ENCODE assay signal across 8 mouse cellular contexts in genomic region chr15:25886581-25887011, GRCm38 (mm10). TPM values are rescaled to one million over a fixed set of nuclear protein-coding genes. Genes with fewer than 3 reads are reported as not detected.
DNase-seq lines count a peak whose midpoint lies in the region.

No protein-coding gene starts in this region.

- intact Hi-C loops in left cerebral cortex, postnatal 25 days (cut with DNase I): no loop called here

- peak; percentile 62 for DNase-seq in adrenal gland, postnatal 14 days
- DNase-seq in adrenal gland, adult (ENCODE audit: inconsistent age in 2 of 2, low spot score in 1 of 2): no peak
- DNase-seq in urinary bladder, postnatal 14 days (ENCODE audit: low spot score): peak; percentile 53
- no peak for DNase-seq in urinary bladder, adult 2 months (ENCODE audit: low spot score)
- peak; percentile 52 to 63 for DNase-seq in left cerebral cortex, postnatal 25 days (ENCODE audit: low spot score in 2 of 2)
- DNase-seq in skeletal muscle tissue, adult 2 months (ENCODE audit: low read depth, low spot score): peak; percentile 63
- DNase-seq in spleen, adult 12 weeks (ENCODE audit: low spot score): no peak
- no peak for DNase-seq in MN1 (ENCODE audit: low spot score)

RNA-seq across cellular contexts. Expression of gene Retreg1, which starts 43.6 kb away (rescaled TPM):
- 24.3 and 26.7 TPM in 2 replicates for total RNA-seq in adrenal gland, postnatal 14 days (2021)
- polyA plus RNA-seq in urinary bladder, adult 2 months (2012; rRNA removed): 12.3 and 13.6 TPM in 2 replicates
- total RNA-seq in left cerebral cortex, postnatal 25 days (2021): 10 to 100 TPM; 34.1 to 34.3 TPM

Comparison
In these comparisons a context has a peak if more than half of its experiments do, and no peak if none do; other contexts are left out.
1. DNase-seq: peak in adrenal gland, postnatal 14 days (single experiment), urinary bladder, postnatal 14 days (single experiment), left cerebral cortex, postnatal 25 days (2 of 2) and skeletal muscle tissue, adult 2 months (single experiment); none in adrenal gland, adult (0 of 2), urinary bladder, adult 2 months (single experiment), spleen, adult 12 weeks (single experiment) and MN1 (single experiment).